Mouse (Mus musculus): ENCODE data around the gene 1110051M20Rik. TPM values are rescaled to one million over a fixed set of nuclear protein-coding genes. Genes with fewer than 3 reads are reported as not detected.
A peak's percentile ranks its signal among the peaks of the same experiment; 100 is the strongest.
"Not testable (repeated sequence)": the region's sequence is repeated elsewhere in the genome, so short reads cannot be mapped to it uniquely, and the experiment has no call there.

Gene 1110051M20Rik
- polyA plus RNA-seq, 2 experiments, result 1.6 to 6.6 TPM

GRCm38 (mm10) chr2:91243416-91243815, 201.1 kb downstream of the 1110051M20Rik start:
- ATAC-seq (ENCODE audit: insufficient read depth), result no peak
- Histone ChIP-seq H3K36me3 (replicated peaks; ENCODE audit: control insufficient read depth, insufficient read depth, low read depth) (no peaks in the 10 kb centered on the region), H3K27me3 (ENCODE audit: control insufficient read depth, insufficient read depth, low read length) (no peaks in the 10 kb centered on the region), H3K9ac (replicated peaks) (no peak overlapping the region), H3K27ac (no peak overlapping the region), H3K4me3 (ENCODE audit: insufficient read depth in 1 of 2, low read depth in 2 of 2, low read length in 2 of 2) (no peak overlapping the region), H3K9me3 (ENCODE audit: control insufficient read depth, low read length) (no peaks in the 10 kb centered on the region), H3K4me1 (replicated peaks; ENCODE audit: control insufficient read depth in 2 of 2, insufficient read depth in 2 of 2, low read length in 1 of 2) (peaks cover 17 to 27% of the 10 kb centered on the region in 2 experiments), H3K4me2 (ENCODE audit: low read depth) (no peak overlapping the region)
- WGBS (ENCODE audit: insufficient replicate concordance), result 65% methylated on average over 3 of the region's 3 CpGs
- no peak for TF ChIP-seq CTCF (IDR thresholded peaks at IDR 0.05; ENCODE audit: low read depth)
- TF ChIP-seq EP300 (IDR thresholded peaks at IDR 0.05; ENCODE audit: low read depth), result no peak
- no peak for DNase-seq (ENCODE audit: low read depth in 3 of 3, low spot score in 3 of 3)

GRCm38 (mm10) chr2:91242547-91242946, 202.0 kb downstream of the 1110051M20Rik start:
- peaks cover 17 to 29% of the 10 kb centered on the region in 2 experiments for H3K4me1 ChIP-seq (replicated peaks; ENCODE audit: control insufficient read depth in 2 of 2, insufficient read depth in 2 of 2, low read length in 1 of 2)
- H3K4me3 ChIP-seq (ENCODE audit: insufficient read depth in 1 of 2, low read depth in 2 of 2, low read length in 2 of 2), result no peak overlapping the region
- no peak overlapping the region for H3K27ac ChIP-seq
- 32% methylated on average over 5 of the region's 5 CpGs for WGBS (ENCODE audit: insufficient replicate concordance)
- no peak for ATAC-seq (ENCODE audit: insufficient read depth)
- no peaks in the 10 kb centered on the region for H3K36me3 ChIP-seq (replicated peaks; ENCODE audit: control insufficient read depth, insufficient read depth, low read depth)
- no peak for DNase-seq (ENCODE audit: low read depth in 3 of 3, low spot score in 3 of 3)
- no peak for TF ChIP-seq EP300 (IDR thresholded peaks at IDR 0.05; ENCODE audit: low read depth)
- TF ChIP-seq CTCF (IDR thresholded peaks at IDR 0.05; ENCODE audit: low read depth), result no peak
- no peaks in the 10 kb centered on the region for H3K9me3 ChIP-seq (ENCODE audit: control insufficient read depth, low read length)
- no peaks in the 10 kb centered on the region for H3K27me3 ChIP-seq (ENCODE audit: control insufficient read depth, insufficient read depth, low read length)
- H3K9ac ChIP-seq (replicated peaks), result no peak overlapping the region
- H3K4me2 ChIP-seq (ENCODE audit: low read depth), result no peak overlapping the region

GRCm38 (mm10) chr2:91237511-91238080, 206.9 kb downstream of the 1110051M20Rik start:
- Histone ChIP-seq H3K4me1 (replicated peaks; ENCODE audit: control insufficient read depth in 2 of 2, insufficient read depth in 2 of 2, low read length in 1 of 2) (peaks cover 8 to 11% of the 10 kb centered on the region in 2 experiments), H3K9ac (replicated peaks) (peak overlapping the region; percentile 50; the same call in 1 of the 2 replicates), H3K27ac (peak overlapping the region; percentile 67), H3K4me3 (ENCODE audit: insufficient read depth in 1 of 2, low read depth in 2 of 2, low read length in 2 of 2) (peak overlapping the region; percentile 61 to 71), H3K4me2 (ENCODE audit: low read depth) (peak overlapping the region; percentile 96)
- TF ChIP-seq CTCF (IDR thresholded peaks at IDR 0.05; ENCODE audit: low read depth), result peak; percentile 41; the same call in 1 of the 2 replicates
- not testable (repeated sequence) for H3K9me3 ChIP-seq (ENCODE audit: control insufficient read depth, low read length); H3K36me3 ChIP-seq (replicated peaks; ENCODE audit: control insufficient read depth, insufficient read depth, low read depth); DNase-seq (ENCODE audit: low read depth in 3 of 3, low spot score in 3 of 3); H3K27me3 ChIP-seq (ENCODE audit: control insufficient read depth, insufficient read depth, low read length)
- ATAC-seq (ENCODE audit: insufficient read depth), result peak; percentile 40
- WGBS (ENCODE audit: insufficient replicate concordance), result 15% methylated on average over 4 of the region's 4 CpGs

- WGBS (ENCODE audit: insufficient replicate concordance), result under 1% methylated on average over 48 of the region's 48 CpGs
- ATAC-seq (ENCODE audit: insufficient read depth), result peak; percentile 99
- peak within 1 kb of the TSS; percentile 67 for H3K27ac ChIP-seq
Observed at GRCm38 (mm10) chr2:91236601-91237510, 207.6 kb downstream of the 1110051M20Rik start, which contains the start of gene Ddb2. Gene Ddb2 (minus strand): TSS chr2:91236982.

GRCm38 (mm10) chr2:91229735-91230134, 214.8 kb downstream of the 1110051M20Rik start:
- DNase-seq (ENCODE audit: low read depth in 3 of 3, low spot score in 3 of 3) (no peak), ATAC-seq (ENCODE audit: insufficient read depth) (no peak)
- Histone ChIP-seq H3K27ac (no peak overlapping the region), H3K27me3 (ENCODE audit: control insufficient read depth, insufficient read depth, low read length) (no peaks in the 10 kb centered on the region), H3K4me3 (ENCODE audit: insufficient read depth in 1 of 2, low read depth in 2 of 2, low read length in 2 of 2) (no peak overlapping the region), H3K36me3 (replicated peaks; ENCODE audit: control insufficient read depth, insufficient read depth, low read depth) (no peaks in the 10 kb centered on the region), H3K4me1 (replicated peaks; ENCODE audit: control insufficient read depth in 2 of 2, insufficient read depth in 2 of 2, low read length in 1 of 2) (no peaks in the 10 kb centered on the region), H3K4me2 (ENCODE audit: low read depth) (no peak overlapping the region), H3K9ac (replicated peaks) (no peak overlapping the region), H3K9me3 (ENCODE audit: control insufficient read depth, low read length) (no peaks in the 10 kb centered on the region)
- 70% methylated on average over 2 of the region's 2 CpGs for WGBS (ENCODE audit: insufficient replicate concordance)
- TF ChIP-seq EP300 (IDR thresholded peaks at IDR 0.05; ENCODE audit: low read depth), result no peak
- TF ChIP-seq CTCF (IDR thresholded peaks at IDR 0.05; ENCODE audit: low read depth), result no peak

More at GRCm38 (mm10) chr2:91236601-91237510, 207.6 kb downstream of the 1110051M20Rik start, which contains the start of gene Ddb2:
- no peak for TF ChIP-seq EP300 (IDR thresholded peaks at IDR 0.05; ENCODE audit: low read depth)
- TF ChIP-seq CTCF (IDR thresholded peaks at IDR 0.05; ENCODE audit: low read depth), result no peak; the same call in 1 of the 2 replicates
- no peaks in the 10 kb centered on the region for H3K9me3 ChIP-seq (ENCODE audit: control insufficient read depth, low read length)
- no peaks in the 10 kb centered on the region for H3K36me3 ChIP-seq (replicated peaks; ENCODE audit: control insufficient read depth, insufficient read depth, low read depth)
- peak; percentile 90 to 91 (median 90) for DNase-seq (ENCODE audit: low read depth in 3 of 3, low spot score in 3 of 3)
- peaks cover 6 to 8% of the 10 kb centered on the region in 2 experiments for H3K4me1 ChIP-seq (replicated peaks; ENCODE audit: control insufficient read depth in 2 of 2, insufficient read depth in 2 of 2, low read length in 1 of 2)
- H3K4me3 ChIP-seq (ENCODE audit: insufficient read depth in 1 of 2, low read depth in 2 of 2, low read length in 2 of 2), result peak within 1 kb of the TSS; percentile 61 to 71
- H3K27me3 ChIP-seq (ENCODE audit: control insufficient read depth, insufficient read depth, low read length), result no peaks in the 10 kb centered on the region
- H3K4me2 ChIP-seq (ENCODE audit: low read depth), result peak within 1 kb of the TSS; percentile 96
- H3K9ac ChIP-seq (replicated peaks), result peak within 1 kb of the TSS; percentile 82

Small RNAs within 50 kb of the gene (microRNA-seq; reads per million reads assigned to microRNA genes)
- gene Gm22071, result not detected

Other genes starting within 250 kb of the 1110051M20Rik start
- gene Nr1h3, start 241.9 kb downstream of the 1110051M20Rik start, polyA plus RNA-seq (2012; rRNA removed), result 14.0 and 14.2 TPM in 2 replicates
- 12.7 and 14.3 TPM in 2 replicates for gene Nr1h3, start 241.9 kb downstream of the 1110051M20Rik start, polyA plus RNA-seq (2014; fragmentation: Nextera tagmentation; extraction: Ambion mirVana)
- 5.9 and 7.2 TPM in 2 replicates for gene Acp2, start 241.8 kb downstream of the 1110051M20Rik start, polyA plus RNA-seq (2012; rRNA removed)
- 8.9 and 10.1 TPM in 2 replicates for gene Acp2, start 241.8 kb downstream of the 1110051M20Rik start, polyA plus RNA-seq (2014; fragmentation: Nextera tagmentation; extraction: Ambion mirVana)
- gene Ddb2, start 207.7 kb downstream of the 1110051M20Rik start, polyA plus RNA-seq (2012; rRNA removed), result 8.5 and 9.0 TPM in 2 replicates
- 4.9 and 5.9 TPM in 2 replicates for gene Ddb2, start 207.7 kb downstream of the 1110051M20Rik start, polyA plus RNA-seq (2014; fragmentation: Nextera tagmentation; extraction: Ambion mirVana)
- 8.1 and 11.2 TPM in 2 replicates for gene Pacsin3, start 188.8 kb downstream of the 1110051M20Rik start, polyA plus RNA-seq (2012; rRNA removed)
- gene Pacsin3, start 188.8 kb downstream of the 1110051M20Rik start, polyA plus RNA-seq (2014; fragmentation: Nextera tagmentation; extraction: Ambion mirVana), result 8.8 and 10.2 TPM in 2 replicates
- 20.9 and 25.5 TPM in 2 replicates for gene Arfgap2, start 179.7 kb downstream of the 1110051M20Rik start, polyA plus RNA-seq (2012; rRNA removed)
- 50.2 and 54.4 TPM in 2 replicates for gene Arfgap2, start 179.7 kb downstream of the 1110051M20Rik start, polyA plus RNA-seq (2014; fragmentation: Nextera tagmentation; extraction: Ambion mirVana)
- 0.69 and 0.70 TPM in 2 replicates for gene Lrp4, start 12.8 kb upstream of the 1110051M20Rik start, polyA plus RNA-seq (2012; rRNA removed)
- 0.58 and 0.69 TPM in 2 replicates for gene Lrp4, start 12.8 kb upstream of the 1110051M20Rik start, polyA plus RNA-seq (2014; fragmentation: Nextera tagmentation; extraction: Ambion mirVana)
- gene Ckap5, start 82.1 kb upstream of the 1110051M20Rik start, polyA plus RNA-seq (2012; rRNA removed), result 12.8 and 20.6 TPM in 2 replicates
- 35.9 and 37.3 TPM in 2 replicates for gene Ckap5, start 82.1 kb upstream of the 1110051M20Rik start, polyA plus RNA-seq (2014; fragmentation: Nextera tagmentation; extraction: Ambion mirVana)
- gene F2, start 191.7 kb upstream of the 1110051M20Rik start, polyA plus RNA-seq (2012; rRNA removed), result 174 and 202 TPM in 2 replicates
- 203 and 213 TPM in 2 replicates for gene F2, start 191.7 kb upstream of the 1110051M20Rik start, polyA plus RNA-seq (2014; fragmentation: Nextera tagmentation; extraction: Ambion mirVana)
- gene Zfp408, start 205.1 kb upstream of the 1110051M20Rik start, polyA plus RNA-seq (2012; rRNA removed), result 5.1 and 5.4 TPM in 2 replicates
- gene Zfp408, start 205.1 kb upstream of the 1110051M20Rik start, polyA plus RNA-seq (2014; fragmentation: Nextera tagmentation; extraction: Ambion mirVana), result 1.0 and 1.2 TPM in 2 replicates
- 22.4 and 25.8 TPM in 2 replicates for gene Arhgap1, start 205.2 kb upstream of the 1110051M20Rik start, polyA plus RNA-seq (2012; rRNA removed)
- 32.1 and 37.3 TPM in 2 replicates for gene Arhgap1, start 205.2 kb upstream of the 1110051M20Rik start, polyA plus RNA-seq (2014; fragmentation: Nextera tagmentation; extraction: Ambion mirVana)

Data from liver, embryonic 14.5 days (tissue).